Mouse (Mus musculus) small intestine, adult 2 months (tissue): ENCODE data around the gene Arhgap4.

ENCODE experiments used
- CTCF ChIP-seq: fragments of 200-500 bp; IDR thresholded peaks from 2 replicates; pipeline ENCODE4 v1.5.1; 2012; ENCODE audit warnings: low read depth, mild to moderate bottlenecking, control low read depth, inconsistent platforms, low read length, moderate library complexity, mixed read lengths; ENCODE audit not compliant: insufficient replicate concordance, insufficient read length; ENCODE audit errors: extremely low read depth
- POLR2A ChIP-seq: fragments of 200-500 bp; IDR thresholded peaks from 2 replicates; pipeline ENCODE4 v1.6.1; 2012; ENCODE audit warnings: low read depth, mild to moderate bottlenecking, control low read depth, inconsistent platforms, low read length, moderate library complexity

GRCm38 (mm10) chrX:73941860-73942259, 20.2 kb upstream of the Arhgap4 start:
- TF ChIP-seq CTCF (no peak), POLR2A (no peak)
